Mouse (Mus musculus) kidney, postnatal 0 days (tissue): ENCODE data around the gene Sstr4. TPM values are rescaled to one million over a fixed set of nuclear protein-coding genes. Genes with fewer than 3 reads are reported as not detected.

Source experiments
- ATAC-seq: fragments of 200-750 bp; cut with Nextera tagmentation; replicated peaks from 2 replicates; pipeline ENCODE4 v1.8.0; 2017; ENCODE audit warnings: low read depth, moderate number of reproducible peaks, moderate TSS enrichment, moderate library complexity; ENCODE audit not compliant: low FRiP score
- DNase-seq: peaks from one replicate; pipeline ENCODE4 v3.0.0-alpha.2; 2016; ENCODE audit warnings: low spot score
- H3K27ac ChIP-seq: fragments of 300-500 bp; sonication (generic); 2 replicates; pipeline ENCODE4 v1.5.1; 2014; ENCODE audit warnings: mild to moderate bottlenecking
- H3K27me3 ChIP-seq: fragments of 300-500 bp; sonication (generic); 2 replicates; pipeline ENCODE4 v1.6.1; 2014; ENCODE audit warnings: low read length, mixed read lengths; ENCODE audit not compliant: insufficient read depth
- H3K36me3 ChIP-seq: fragments of 300-500 bp; sonication (generic); 2 replicates; pipeline ENCODE4 v1.6.1; 2014; ENCODE audit warnings: low read length, mixed read lengths; ENCODE audit not compliant: insufficient read depth
- H3K4me1 ChIP-seq: fragments of 300-500 bp; sonication (generic); replicated peaks from 2 replicates; pipeline ENCODE4 v1.6.1; 2014; ENCODE audit warnings: antibody characterized with exemption, low read length, mixed read lengths; ENCODE audit not compliant: insufficient read depth
- H3K4me2 ChIP-seq: fragments of 300-500 bp; sonication (generic); 2 replicates; pipeline ENCODE4 v1.6.1; 2014; ENCODE audit warnings: mild to moderate bottlenecking, low read length, moderate library complexity, mixed read lengths
- H3K4me3 ChIP-seq: fragments of 300-500 bp; sonication (generic); replicated peaks from 2 replicates; pipeline ENCODE4 v1.5.1; 2014; ENCODE audit warnings: low read depth, low read length
- H3K9ac ChIP-seq: fragments of 300-500 bp; sonication (generic); 2 replicates; pipeline ENCODE4 v1.6.1; 2014; ENCODE audit warnings: low read depth, low read length
- H3K9me3 ChIP-seq: fragments of 300-500 bp; sonication (generic); replicated peaks from 2 replicates; pipeline ENCODE4 v1.6.1; 2016; ENCODE audit warnings: low read length, inconsistent platforms, mixed read lengths
- CTCF ChIP-seq: IDR thresholded peaks from 2 replicates; pipeline ENCODE4 v1.5.1; 2016; ENCODE audit warnings: antibody characterized with exemption, low read depth, mild to moderate bottlenecking, moderate library complexity
- WGBS: fragments of 180-500 bp; shearing (Covaris S2); extraction: QIAGEN DNeasy Blood & Tissue Kit; methylation state at CpG from one replicate; pipeline ENCODE4 v1.1.7; 2014; 5-methylcytosine and 5-hydroxymethylcytosine counted together
- polyA plus RNA-seq: library from polyadenylated mRNA; unstranded; fragments of >200 nt; fragmentation: Nextera tagmentation; extraction: Ambion mirVana; gene quantifications from 2 replicates; pipeline ENCODE4 v1.2.1, GENCODE M21; 2015

Sstr4 gene
- polyA plus RNA-seq, result 0.16 and 0.19 TPM in 2 replicates

DNA sequence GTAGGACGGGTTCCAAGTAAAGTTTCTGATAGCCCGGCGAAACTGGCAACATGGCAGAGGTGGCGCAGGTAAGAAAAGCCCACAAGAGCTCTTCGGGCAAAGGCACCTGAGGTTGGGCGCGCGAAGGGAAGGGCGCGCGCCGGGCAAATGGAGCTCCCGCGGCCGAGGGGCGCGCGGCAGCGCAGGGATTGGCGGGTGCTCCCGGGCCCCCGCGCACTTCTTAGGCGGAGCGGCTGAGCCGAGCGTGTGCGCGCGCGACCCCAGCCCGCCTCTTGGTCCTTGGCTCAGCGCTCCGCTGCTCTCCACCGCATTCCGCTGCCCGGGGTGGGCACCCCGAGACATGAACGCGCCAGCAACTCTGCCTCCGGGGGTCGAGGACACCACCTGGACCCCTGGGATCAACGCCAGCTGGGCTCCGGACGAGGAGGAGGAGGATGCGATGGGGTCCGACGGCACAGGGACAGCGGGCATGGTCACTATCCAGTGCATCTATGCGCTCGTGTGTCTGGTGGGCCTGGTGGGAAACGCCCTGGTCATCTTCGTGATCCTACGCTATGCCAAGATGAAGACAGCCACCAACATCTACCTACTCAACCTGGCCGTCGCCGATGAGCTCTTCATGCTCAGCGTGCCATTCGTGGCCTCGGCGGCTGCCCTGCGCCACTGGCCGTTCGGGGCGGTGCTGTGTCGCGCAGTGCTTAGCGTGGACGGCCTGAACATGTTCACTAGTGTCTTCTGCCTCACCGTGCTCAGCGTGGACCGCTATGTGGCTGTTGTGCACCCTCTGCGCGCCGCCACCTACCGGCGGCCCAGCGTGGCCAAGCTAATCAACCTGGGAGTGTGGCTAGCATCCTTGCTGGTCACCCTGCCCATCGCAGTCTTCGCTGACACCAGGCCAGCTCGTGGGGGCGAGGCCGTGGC, at the start of gene Sstr4:
Sstr4 (plus strand) TSS at position 214 of the 921 bp plus-strand sequence.
- Histone ChIP-seq H3K4me3 (peak within 1 kb of the TSS; percentile 43), H3K36me3 (no peaks in the 10 kb centered on the region), H3K4me2 (peak within 1 kb of the TSS; percentile 88), H3K4me1 (peaks cover 15% of the 10 kb centered on the region), H3K9ac (peak within 1 kb of the TSS; percentile 31; the same call in 1 of the 2 replicates), H3K9me3 (no peaks in the 10 kb centered on the region), H3K27me3 (peaks cover 11% of the 10 kb centered on the region), H3K27ac (no peak within 1 kb of the TSS)
- WGBS, result 3% methylated on average over 82 of the region's 83 CpGs
- peak; percentile 57 for DNase-seq
- peak; percentile 71 for TF ChIP-seq CTCF
- peak; percentile 71; the same call in 1 of the 2 replicates for ATAC-seq

DNA sequence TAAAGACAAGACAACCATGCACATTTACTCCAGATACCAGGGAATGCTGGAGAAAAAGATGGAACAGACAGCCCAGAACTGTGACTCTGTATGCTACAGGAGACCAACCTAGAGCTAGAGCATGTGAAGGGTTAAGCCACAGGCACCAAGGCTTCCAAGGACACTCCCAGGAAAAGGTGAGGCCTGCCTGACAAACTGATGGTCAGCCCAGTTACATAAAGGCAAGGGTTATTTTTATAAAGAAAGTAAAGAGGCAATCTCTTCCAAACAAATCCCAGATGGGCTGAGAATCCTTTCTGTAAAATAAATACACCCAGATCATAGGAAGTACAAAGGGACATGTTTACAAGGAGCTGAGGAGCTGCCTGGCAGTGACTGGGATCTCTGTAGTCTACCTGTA, 49.8 kb upstream of the Sstr4 start:
- ATAC-seq (no peak), DNase-seq (no peak)

GRCm38 (mm10) chr2:148346976-148347375, 48.2 kb upstream of the Sstr4 start:
- Histone ChIP-seq H3K27ac (no peak overlapping the region), H3K4me2 (no peak overlapping the region), H3K27me3 (no peaks in the 10 kb centered on the region), H3K9me3 (no peaks in the 10 kb centered on the region), H3K9ac (no peak overlapping the region), H3K4me1 (no peaks in the 10 kb centered on the region), H3K36me3 (no peaks in the 10 kb centered on the region), H3K4me3 (no peak overlapping the region)
- ATAC-seq (no peak), DNase-seq (no peak)
- TF ChIP-seq CTCF, result no peak
- 86% methylated on average over 1 of the region's 1 CpGs for WGBS

More for the DNA sequence above, 49.8 kb upstream of the Sstr4 start:
- Histone ChIP-seq H3K36me3 (no peaks in the 10 kb centered on the region), H3K9me3 (no peaks in the 10 kb centered on the region), H3K4me3 (no peak overlapping the region), H3K4me2 (no peak overlapping the region), H3K27me3 (no peaks in the 10 kb centered on the region), H3K27ac (no peak overlapping the region), H3K4me1 (no peaks in the 10 kb centered on the region), H3K9ac (no peak overlapping the region)
- no peak for TF ChIP-seq CTCF

- no peak overlapping the region for H3K27ac ChIP-seq
- H3K4me1 ChIP-seq, result no peaks in the 10 kb centered on the region
- no peak overlapping the region for H3K9ac ChIP-seq
- no peaks in the 10 kb centered on the region for H3K27me3 ChIP-seq
- H3K36me3 ChIP-seq, result no peaks in the 10 kb centered on the region
- WGBS, result 66% methylated on average over 4 of the region's 4 CpGs
- no peaks in the 10 kb centered on the region for H3K9me3 ChIP-seq
- no peak overlapping the region for H3K4me2 ChIP-seq
- no peak for TF ChIP-seq CTCF
- no peak for ATAC-seq
- no peak for DNase-seq
- H3K4me3 ChIP-seq, result no peak overlapping the region
These were observed 45.4 kb upstream of the Sstr4 start for GRCm38 (mm10) chr2:148349509-148350307.

DNA sequence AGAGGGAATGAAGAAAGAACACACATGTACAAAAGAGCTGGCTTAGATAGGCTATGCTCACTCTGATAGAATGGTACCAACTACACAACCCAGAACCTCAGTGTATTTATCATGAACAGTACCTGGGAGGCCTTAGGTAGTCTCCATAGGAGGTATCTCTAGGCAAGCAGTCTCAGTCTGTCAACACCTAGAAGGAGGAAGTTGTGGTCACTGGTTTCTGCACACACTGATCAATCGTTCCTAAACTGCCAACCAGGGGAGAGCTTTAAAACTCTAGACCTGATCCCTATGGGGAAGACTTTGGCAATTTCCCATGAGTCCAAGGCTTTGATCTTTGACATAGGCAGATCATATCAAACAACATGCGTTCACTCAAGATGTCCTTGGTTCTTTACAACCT, 44.7 kb upstream of the Sstr4 start:
- WGBS, result 61% methylated on average over 2 of the region's 2 CpGs
- Histone ChIP-seq H3K27me3 (no peaks in the 10 kb centered on the region), H3K9me3 (no peaks in the 10 kb centered on the region), H3K36me3 (no peaks in the 10 kb centered on the region), H3K27ac (no peak overlapping the region), H3K4me2 (no peak overlapping the region), H3K4me1 (no peaks in the 10 kb centered on the region), H3K4me3 (no peak overlapping the region), H3K9ac (no peak overlapping the region)
- DNase-seq (no peak), ATAC-seq (no peak)
- no peak for TF ChIP-seq CTCF

GRCm38 (mm10) chr2:148352655-148353054, 42.5 kb upstream of the Sstr4 start:
- Histone ChIP-seq H3K36me3 (no peaks in the 10 kb centered on the region), H3K4me2 (no peak overlapping the region), H3K4me3 (no peak overlapping the region), H3K9me3 (no peaks in the 10 kb centered on the region), H3K27me3 (no peaks in the 10 kb centered on the region), H3K27ac (no peak overlapping the region), H3K4me1 (no peaks in the 10 kb centered on the region), H3K9ac (no peak overlapping the region)
- ATAC-seq (no peak), DNase-seq (no peak)
- 27% methylated on average over 1 of the region's 1 CpGs for WGBS
- no peak for TF ChIP-seq CTCF
